Mouse (Mus musculus) adrenal gland, postnatal 14 days (tissue): ENCODE data around the gene Sh3tc1. TPM values are rescaled to one million over a fixed set of nuclear protein-coding genes. Genes with fewer than 3 reads are reported as not detected.

ENCODE experiments used
- DNase-seq: peaks from one replicate; pipeline ENCODE4 v3.0.0; 2021; ENCODE audit warnings: mixed read lengths
- total RNA-seq: library from RNA; stranded (reverse); gene quantifications from 2 replicates; pipeline ENCODE4 v1.2.3, GENCODE M21; 2021

Sh3tc1 gene
- total RNA-seq, 1 experiment from 2014 or later: 14.9 TPM

- no peak for DNase-seq
These were observed 17.9 kb downstream of the Sh3tc1 start for GRCm38 (mm10) chr5:35721933-35722332.

GRCm38 (mm10) chr5:35719880-35720279 lies 19.9 kb downstream of the Sh3tc1 start:
- peak; percentile 70 for DNase-seq

- DNase-seq: no peak
These were observed 20.4 kb downstream of the Sh3tc1 start for GRCm38 (mm10) chr5:35719343-35719742.

- DNase-seq: no peak
These were observed 21.0 kb downstream of the Sh3tc1 start for GRCm38 (mm10) chr5:35718817-35719216.

- peak; percentile 79 for DNase-seq
These were observed 21.8 kb downstream of the Sh3tc1 start for GRCm38 (mm10) chr5:35717946-35718345.

- DNase-seq: peak; percentile 45
These were observed 22.3 kb downstream of the Sh3tc1 start for GRCm38 (mm10) chr5:35717455-35717854.

GRCm38 (mm10) chr5:35713649-35714354 lies 26.0 kb downstream of the Sh3tc1 start:
- DNase-seq: peak; percentile 88

- no peak for DNase-seq
These were observed 27.3 kb downstream of the Sh3tc1 start for GRCm38 (mm10) chr5:35712517-35712916.

GRCm38 (mm10) chr5:35710931-35711330 lies 28.9 kb downstream of the Sh3tc1 start:
- DNase-seq: no peak

GRCm38 (mm10) chr5:35710481-35710880 lies 29.3 kb downstream of the Sh3tc1 start:
- peak; percentile 82 for DNase-seq

- DNase-seq: no peak
These were observed 34.4 kb downstream of the Sh3tc1 start for GRCm38 (mm10) chr5:35705411-35705810.

GRCm38 (mm10) chr5:35703814-35704213 lies 36.0 kb downstream of the Sh3tc1 start:
- DNase-seq: no peak

GRCm38 (mm10) chr5:35703183-35703582 lies 36.6 kb downstream of the Sh3tc1 start:
- DNase-seq: no peak

GRCm38 (mm10) chr5:35702582-35703140 lies 37.1 kb downstream of the Sh3tc1 start:
- no peak for DNase-seq

GRCm38 (mm10) chr5:35701042-35701441 lies 38.7 kb downstream of the Sh3tc1 start:
- DNase-seq: peak; percentile 90

- DNase-seq: peak; percentile 53
These were observed 44.0 kb downstream of the Sh3tc1 start for GRCm38 (mm10) chr5:35695815-35696214.

- no peak for DNase-seq
These were observed 46.1 kb downstream of the Sh3tc1 start for GRCm38 (mm10) chr5:35693638-35694037.

GRCm38 (mm10) chr5:35691246-35691645 lies 48.5 kb downstream of the Sh3tc1 start:
- no peak for DNase-seq

- DNase-seq: peak; percentile 88
These were observed 49.2 kb downstream of the Sh3tc1 start for GRCm38 (mm10) chr5:35690485-35691165.

- DNase-seq: peak; percentile 52
These were observed 50.4 kb downstream of the Sh3tc1 start for GRCm38 (mm10) chr5:35689374-35689773.

- no peak for DNase-seq
These were observed 50.9 kb downstream of the Sh3tc1 start for GRCm38 (mm10) chr5:35688851-35689250.

- no peak for DNase-seq
These were observed 52.7 kb downstream of the Sh3tc1 start for GRCm38 (mm10) chr5:35687098-35687497.

GRCm38 (mm10) chr5:35686336-35686735 lies 53.5 kb downstream of the Sh3tc1 start:
- DNase-seq: peak; percentile 44
